Mouse (Mus musculus): ENCODE measurements around the gene Dcn.

- TF ChIP-seq CTCF (IDR thresholded peaks at IDR 0.05; ENCODE audit: borderline replicate concordance, insufficient read depth, low read depth, low read length) (no peak), POLR2A (IDR thresholded peaks at IDR 0.05; ENCODE audit: borderline replicate concordance, insufficient read depth, low read length) (no peak)
Observed at GRCm38 (mm10) chr10:97453529-97453928, 25.9 kb upstream of the Dcn start.

Measured in cerebellum, adult 2 months (tissue).